Mouse (Mus musculus): ENCODE measurements around the gene Gm5089.

- TF ChIP-seq POLR2A (IDR thresholded peaks at IDR 0.05; ENCODE audit: low read depth, low read length) = no peak
- TF ChIP-seq CTCF (IDR thresholded peaks at IDR 0.05; ENCODE audit: extremely low read depth, insufficient read length, insufficient replicate concordance, low read depth, low read length) = no peak
Measured at GRCm38 (mm10) chr14:122483556-122484421, 32.9 kb upstream of the Gm5089 start.
